Mouse (Mus musculus) embryonic stem cell, embryonic (primary cell): ENCODE data around the gene Mylk.
"Not testable (repeated sequence)": the region's sequence is repeated elsewhere in the genome, so short reads cannot be mapped to it uniquely, and the experiment has no call there.

Source experiments
- CTCF ChIA-PET, 4 experiments: fragments of 300-600 bp in 2 of 4; fragments of 350-600 bp in 2 of 4; sonication (Branson Sonifier 250); formaldehyde crosslinking; loops; one replicate each; lab custom pipeline; 2022; ENCODE audit warnings: inconsistent platforms in 2 of 4; lab: Charles Lee
- POLR2A ChIA-PET, 4 experiments: fragments of 300-600 bp in 2 of 4; fragments of 350-600 bp in 2 of 4; sonication (Branson Sonifier 250); formaldehyde crosslinking; loops; one replicate each; lab custom pipeline; 2022; ENCODE audit warnings: antibody characterized with exemption in 4 of 4, inconsistent platforms in 1 of 4; lab: Charles Lee

Gene Mylk

DNA sequence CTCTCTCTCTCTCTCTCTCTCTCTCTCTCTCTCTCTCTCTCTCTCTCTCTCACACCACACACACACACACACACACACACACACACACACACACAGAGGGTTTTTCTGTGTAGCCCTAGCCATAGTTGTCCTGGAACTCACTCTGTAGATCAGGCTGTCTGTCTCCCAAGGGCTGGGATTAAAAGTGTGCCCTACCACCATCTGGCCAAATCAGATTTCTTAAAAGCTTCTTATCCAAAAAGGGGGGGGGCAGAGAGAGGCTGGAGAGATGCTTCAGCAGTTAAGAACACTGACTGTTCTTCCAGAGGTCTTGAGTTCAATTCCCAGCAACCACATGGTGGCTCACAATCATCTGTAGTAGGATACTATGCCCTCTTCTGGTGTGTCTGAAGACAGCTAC is 68.2 kb downstream of the Mylk start:
- POLR2A ChIA-PET = not testable (repeated sequence)
- CTCF ChIA-PET = interaction anchor here in 1 of 4 experiments (0.7 kb wide), 1 partner anchor 83 kb away, joined by 3 read pairs; no protein-coding TSS in a partner anchor

DNA sequence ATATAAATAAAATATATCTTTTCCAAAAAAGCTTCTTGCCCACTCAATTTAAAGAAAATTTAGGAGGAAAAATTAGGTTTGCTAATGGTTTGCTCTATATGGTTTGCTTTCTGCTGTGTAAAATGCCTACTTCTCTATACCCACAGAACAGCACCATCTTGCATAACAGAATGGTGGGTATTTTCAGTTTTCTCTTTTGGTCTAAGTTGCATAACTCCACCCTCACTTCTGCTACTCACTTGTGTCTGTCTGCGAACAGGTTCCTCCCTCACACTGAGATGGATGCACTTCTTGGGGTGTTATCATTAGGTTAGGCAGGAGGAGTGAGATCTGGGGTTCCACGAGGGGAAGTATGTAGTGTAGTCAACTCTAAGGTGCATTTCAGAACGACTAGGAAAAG is 68.6 kb downstream of the Mylk start:
- ChIA-PET POLR2A (no interaction called here), CTCF (interaction anchor here in 1 of 4 experiments (0.7 kb wide), 1 partner anchor 83 kb away, joined by 3 read pairs; no protein-coding TSS in a partner anchor)

- ChIA-PET POLR2A (no interaction called here), CTCF (no interaction called here)
Observed at GRCm38 (mm10) chr16:34814612-34815011, 69.6 kb downstream of the Mylk start.

- ChIA-PET POLR2A (no interaction called here), CTCF (no interaction called here)
Observed at GRCm38 (mm10) chr16:34816548-34816947, 71.5 kb downstream of the Mylk start.

GRCm38 (mm10) chr16:34825111-34825744 is 80.2 kb downstream of the Mylk start:
- CTCF ChIA-PET = no interaction called here
- POLR2A ChIA-PET = no interaction called here

DNA sequence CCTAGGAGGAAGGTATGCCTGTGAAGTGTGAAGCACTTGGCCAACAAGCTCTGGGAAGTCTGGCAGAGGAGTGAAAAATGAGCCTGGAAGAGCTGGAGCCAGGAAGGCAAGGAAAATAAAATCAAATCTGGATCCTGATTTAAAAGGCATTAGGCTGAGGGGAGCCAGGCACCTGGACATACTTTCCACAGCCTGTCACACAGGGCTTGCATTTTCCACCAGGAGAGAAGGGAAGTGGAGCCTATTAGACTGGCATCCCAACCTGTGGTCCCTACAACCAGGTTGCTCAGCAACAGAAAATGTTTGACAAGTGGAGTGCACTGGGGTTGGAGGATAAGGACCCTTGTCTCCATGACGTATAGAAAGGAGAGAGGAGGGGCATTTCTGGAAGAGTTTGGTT is 89.5 kb downstream of the Mylk start:
- ChIA-PET CTCF (interaction anchor here in 1 of 4 experiments (1.0 kb wide), 1 partner anchor 135 kb away, joined by 3 read pairs; no protein-coding TSS in a partner anchor), POLR2A (no interaction called here)

GRCm38 (mm10) chr16:34839004-34839703 is 94.1 kb downstream of the Mylk start:
- ChIA-PET POLR2A (no interaction called here), CTCF (interaction anchor here in 1 of 4 experiments (0.6 kb wide), 1 partner anchor 201 kb away, joined by 4 read pairs; no protein-coding TSS in a partner anchor)

DNA sequence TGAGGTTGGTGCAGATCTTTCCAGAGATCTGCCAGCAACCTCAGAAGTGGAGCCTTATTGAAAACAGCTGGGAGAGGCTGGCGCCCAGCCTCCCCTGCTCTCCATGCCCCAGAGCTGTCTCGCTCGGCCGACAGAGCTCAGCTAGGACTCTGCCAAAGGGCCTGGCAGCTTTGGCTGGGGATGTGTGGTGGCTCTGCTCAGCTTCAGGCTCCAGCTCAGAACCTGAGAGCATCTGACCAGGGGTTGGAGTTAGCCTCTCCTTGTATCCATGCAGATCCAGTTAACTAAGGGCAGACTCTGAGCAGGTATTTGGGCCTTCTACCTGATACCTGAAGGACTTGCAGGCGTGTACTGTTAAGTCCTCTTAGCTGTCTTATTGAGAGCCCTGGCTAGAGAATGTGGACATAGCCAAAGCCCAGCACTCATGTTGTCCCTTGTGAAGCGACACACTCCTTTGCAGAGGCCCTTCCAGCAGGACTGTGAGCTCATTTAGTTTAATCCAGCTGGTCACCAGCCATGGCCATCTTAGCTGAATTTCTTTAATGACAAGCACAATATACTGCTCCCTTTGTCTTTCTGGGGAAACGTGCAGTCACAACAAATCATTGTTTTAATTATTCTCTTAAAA is 94.8 kb downstream of the Mylk start:
- POLR2A ChIA-PET = no interaction called here
- CTCF ChIA-PET = no interaction called here

GRCm38 (mm10) chr16:34844783-34845182 is 99.8 kb downstream of the Mylk start:
- ChIA-PET POLR2A (no interaction called here), CTCF (no interaction called here)

DNA sequence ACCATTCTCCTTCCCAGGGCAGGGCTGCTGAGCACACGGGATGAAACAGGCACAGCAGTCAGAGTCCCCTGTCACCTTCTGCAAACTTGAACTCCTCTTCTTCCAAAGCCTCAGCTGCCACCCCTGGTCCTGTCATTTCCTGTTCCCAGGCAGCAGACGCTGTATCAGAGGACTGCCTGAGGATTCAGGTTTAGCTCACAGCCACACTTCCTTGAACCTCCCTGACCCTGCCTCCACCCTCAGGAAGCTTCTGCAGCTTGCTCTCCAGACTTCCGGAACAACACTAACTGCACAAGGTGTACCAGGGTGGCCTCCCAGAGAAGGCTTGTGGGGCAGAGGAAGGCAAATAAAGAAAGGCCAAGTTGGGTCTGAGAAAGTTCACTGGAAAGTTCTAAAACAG is 102.6 kb downstream of the Mylk start:
- ChIA-PET CTCF (no interaction called here), POLR2A (no interaction called here)

DNA sequence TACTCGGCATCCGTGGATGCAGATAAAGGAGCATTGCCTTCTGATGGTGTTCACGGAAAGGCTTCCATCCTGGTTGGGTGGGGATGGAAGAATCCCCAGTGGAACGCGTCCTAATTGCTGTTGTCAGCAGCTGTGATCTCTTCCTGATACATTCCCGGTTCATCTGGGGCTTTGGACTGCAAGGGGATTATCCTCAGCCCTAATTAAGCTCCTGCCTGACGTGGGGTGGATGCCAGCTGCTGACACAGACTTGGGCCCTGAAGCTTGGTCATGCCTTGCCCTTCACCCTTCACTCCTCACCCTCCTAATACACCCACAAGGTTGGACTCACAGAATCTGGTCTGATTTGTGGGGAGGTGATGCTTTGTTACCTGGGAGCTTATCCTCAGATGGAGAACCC is 109.1 kb downstream of the Mylk start:
- CTCF ChIA-PET = interaction anchor here in 1 of 4 experiments (0.8 kb wide), 1 partner anchor 518 kb away, joined by 5 read pairs; no protein-coding TSS in a partner anchor
- POLR2A ChIA-PET = no interaction called here

DNA sequence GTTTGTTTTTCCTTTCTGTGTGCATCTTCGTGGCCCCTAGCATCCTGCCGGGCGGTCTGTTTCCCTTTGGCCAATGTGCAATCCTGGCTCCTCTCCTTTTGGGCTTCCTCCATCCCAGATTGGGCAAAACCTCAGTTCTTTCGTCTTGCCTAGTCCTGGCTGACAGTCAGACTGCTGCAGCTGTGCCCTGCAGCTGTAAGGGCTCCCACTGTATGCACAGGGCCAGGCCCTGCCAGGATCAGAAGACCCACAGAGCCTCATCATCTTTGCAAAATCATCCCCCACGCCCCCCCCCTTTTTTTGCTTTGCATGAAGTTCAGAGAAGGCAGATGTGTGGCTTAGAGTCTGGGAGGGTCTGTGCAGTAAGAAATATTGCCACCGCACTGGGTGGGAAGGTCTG is 110.1 kb downstream of the Mylk start:
- CTCF ChIA-PET = no interaction called here
- POLR2A ChIA-PET = no interaction called here

DNA sequence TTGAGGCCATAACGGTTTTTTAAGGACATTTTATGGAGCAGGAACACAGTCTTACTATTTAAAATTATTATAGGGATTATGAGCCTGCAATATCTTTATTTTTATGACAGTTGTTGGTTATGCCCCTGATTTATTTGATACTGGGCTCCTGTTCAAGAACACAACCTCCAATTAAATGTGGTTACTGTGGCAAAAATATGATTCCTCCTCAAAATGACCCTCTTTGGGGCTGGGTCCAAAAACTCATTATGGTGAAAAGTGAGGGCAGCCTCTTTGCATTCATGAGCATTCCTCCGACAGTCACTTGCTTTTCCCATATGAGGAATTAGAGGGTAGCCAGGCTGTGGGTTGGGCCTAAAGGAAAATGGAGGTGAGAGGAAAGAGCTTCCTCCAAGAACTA is 110.7 kb downstream of the Mylk start:
- CTCF ChIA-PET = interaction anchor here in 1 of 4 experiments (0.6 kb wide), 1 partner anchor 262 kb away, joined by 3 read pairs; no protein-coding TSS in a partner anchor
- POLR2A ChIA-PET = no interaction called here

DNA sequence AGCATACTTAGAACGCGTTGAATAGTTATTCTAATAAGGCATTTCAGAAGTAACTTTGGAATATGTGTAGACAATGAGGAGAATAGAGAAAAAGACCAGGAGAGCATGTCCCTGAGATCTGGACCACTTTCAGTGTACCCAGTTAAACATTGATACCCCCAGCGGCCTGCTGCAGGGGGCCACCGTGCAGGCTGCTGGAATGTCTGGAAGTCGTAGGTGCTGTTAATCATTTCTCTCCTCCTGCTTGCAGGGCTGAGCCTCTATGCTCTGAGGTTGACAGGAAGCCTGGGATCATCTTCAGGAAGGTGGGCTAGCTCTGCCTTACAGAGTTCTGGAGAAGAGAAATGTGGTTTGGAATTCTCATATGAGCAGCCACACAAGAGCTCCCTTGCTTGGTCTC is 112.6 kb downstream of the Mylk start:
- ChIA-PET POLR2A (interaction anchor here in 1 of 4 experiments (1.6 kb wide), 1 partner anchor 112 kb away, joined by 3 read pairs; the partner anchor contains the start of gene Mylk), CTCF (interaction anchor here in 1 of 4 experiments (0.6 kb wide), 1 partner anchor 110 kb away, joined by 3 read pairs; no protein-coding TSS in a partner anchor)

DNA sequence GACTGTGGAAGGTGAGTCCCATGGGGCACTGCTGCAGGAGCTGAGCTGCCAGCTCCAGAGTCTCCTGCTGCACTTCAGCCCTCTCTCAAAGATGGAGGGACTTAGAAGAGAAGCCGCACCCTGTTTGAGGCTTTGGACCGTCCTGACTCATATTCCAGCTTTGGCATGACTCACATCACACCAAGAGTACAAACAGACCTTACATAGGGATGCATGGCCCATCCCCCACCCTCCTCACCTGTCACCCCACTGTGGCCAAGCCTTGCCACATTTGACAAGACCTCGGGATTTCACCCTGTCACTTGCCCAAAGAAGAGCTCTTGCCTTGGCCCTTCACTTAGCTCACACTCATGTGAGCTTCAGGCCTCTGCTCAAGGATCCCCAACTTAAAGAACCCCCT is 115.8 kb downstream of the Mylk start:
- CTCF ChIA-PET = interaction anchor here in 2 of 4 experiments (0.5 to 0.6 kb wide), 2 partner anchors 354 to 532 kb away, joined by 3 to 4 read pairs; no protein-coding TSS in a partner anchor
- POLR2A ChIA-PET = no interaction called here

GRCm38 (mm10) chr16:34861744-34862365 is 116.8 kb downstream of the Mylk start:
- ChIA-PET POLR2A (no interaction called here), CTCF (no interaction called here)

DNA sequence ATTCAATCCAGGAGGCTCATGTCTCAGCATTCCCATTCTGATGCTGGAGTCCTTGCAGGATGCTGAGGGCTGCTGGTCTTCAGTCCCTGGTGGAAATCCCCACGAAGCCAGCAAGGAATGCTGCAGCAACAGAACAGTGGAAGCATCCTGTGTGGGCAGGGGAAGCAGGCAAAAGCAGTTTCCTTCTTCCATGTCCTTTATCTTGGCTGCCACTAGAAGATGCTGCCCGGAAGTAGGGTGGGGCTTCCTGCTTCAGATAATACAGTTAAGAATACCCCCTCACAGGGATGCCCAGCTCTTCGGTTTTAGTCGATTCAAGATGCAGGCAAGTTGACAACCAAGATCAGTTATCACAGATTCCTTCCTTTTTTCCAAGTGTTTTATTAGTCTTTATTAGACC is 120.4 kb downstream of the Mylk start:
- ChIA-PET POLR2A (no interaction called here), CTCF (no interaction called here)

- POLR2A ChIA-PET = interaction anchor here in 1 of 4 experiments (0.7 kb wide), 1 partner anchor 35 kb away, joined by 4 read pairs; no protein-coding TSS in a partner anchor
- CTCF ChIA-PET = interaction anchor here in 3 of 4 experiments (0.6 to 0.7 kb wide), 5 partner anchors 16 to 1559 kb away, joined by 3 to 19 read pairs (median 3); no protein-coding TSS in a partner anchor
Observed at GRCm38 (mm10) chr16:34867217-34867616, 122.2 kb downstream of the Mylk start.
